Comparison of ENCODE assay signal across 8 mouse cellular contexts in the genomic region with DNA sequence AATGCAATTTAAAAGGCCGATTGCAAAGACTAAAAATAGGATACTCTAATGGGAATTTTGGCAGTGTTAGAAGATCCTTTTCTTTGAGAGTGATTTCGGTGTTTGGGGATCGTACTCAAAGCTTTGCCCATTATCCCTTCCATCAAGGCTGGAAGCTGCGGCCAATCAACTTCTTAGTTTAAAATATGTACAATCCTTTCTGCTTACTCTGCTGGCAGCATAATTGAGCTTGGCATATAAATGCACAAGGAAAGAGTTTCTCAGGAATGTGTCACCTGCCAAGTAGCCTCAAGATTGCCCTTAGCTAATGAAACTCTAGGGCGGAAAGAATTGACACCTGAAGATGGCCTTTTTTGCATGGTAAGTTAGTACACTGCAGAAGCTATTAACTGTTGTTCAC. TPM values are rescaled to one million over a fixed set of nuclear protein-coding genes. Genes with fewer than 3 reads are reported as not detected.
DNase-seq lines count a peak whose midpoint lies in the region; ATAC-seq and TF ChIP-seq lines count a peak whose summit lies in the region.

No protein-coding gene starts in this region.

- ATAC-seq in hindbrain, postnatal 0 days = no peak
- ATAC-seq in midbrain, embryonic 15.5 days (replicated peaks) = no peak

- TF ChIP-seq CTCF in hindbrain, postnatal 0 days (IDR thresholded peaks at IDR 0.05; ENCODE audit: low read depth) = no peak

- no peaks in the 10 kb centered on the region for H3K27me3 ChIP-seq in hindbrain, postnatal 0 days (ENCODE audit: insufficient read depth, low read length)
- H3K27me3 ChIP-seq in midbrain, embryonic 15.5 days (replicated peaks) = no peaks in the 10 kb centered on the region

- peak overlapping the region; percentile 63 for H3K4me2 ChIP-seq in hindbrain, postnatal 0 days (ENCODE audit: low read depth, low read length)
- peak overlapping the region; percentile 58 for H3K4me2 ChIP-seq in midbrain, embryonic 15.5 days

- H3K9me3 ChIP-seq in hindbrain, postnatal 0 days (ENCODE audit: low read length) = no peaks in the 10 kb centered on the region
- no peaks in the 10 kb centered on the region for H3K9me3 ChIP-seq in midbrain, embryonic 15.5 days

- peak overlapping the region; percentile 85 for H3K4me3 ChIP-seq in hindbrain, postnatal 0 days (ENCODE audit: low read length)
- peak overlapping the region; percentile 86 for H3K4me3 ChIP-seq in midbrain, embryonic 15.5 days

- H3K36me3 ChIP-seq in hindbrain, postnatal 0 days (ENCODE audit: insufficient read depth, low read length) = no peaks in the 10 kb centered on the region
- H3K36me3 ChIP-seq in midbrain, embryonic 15.5 days (replicated peaks) = no peaks in the 10 kb centered on the region

- peak; percentile 32 for DNase-seq in kidney, adult 9 months
- DNase-seq in kidney, postnatal 4 days = no peak
- peak; percentile 56 for DNase-seq in brain, adult 2 months (ENCODE audit: low read depth, low spot score)
- peak; percentile 22 for DNase-seq in hindbrain, postnatal 0 days (ENCODE audit: low spot score)
- DNase-seq in layer of hippocampus, adult 9-10 months (ENCODE audit: low spot score) = no peak
- no peak for DNase-seq in gastrocnemius, postnatal 36 days
- no peak for DNase-seq in cerebellum, postnatal 25 days

- peak overlapping the region; percentile 75 for H3K9ac ChIP-seq in hindbrain, postnatal 0 days (replicated peaks; ENCODE audit: low read length)
- H3K9ac ChIP-seq in midbrain, embryonic 15.5 days = peak overlapping the region; percentile 65

- H3K4me1 ChIP-seq in hindbrain, postnatal 0 days (ENCODE audit: insufficient read depth, low read length) = peaks cover 18% of the 10 kb centered on the region
- peaks cover 31% of the 10 kb centered on the region for H3K4me1 ChIP-seq in midbrain, embryonic 15.5 days

- peak overlapping the region; percentile 92; the same call in 1 of the 2 replicates for H3K27ac ChIP-seq in hindbrain, postnatal 0 days
- H3K27ac ChIP-seq in midbrain, embryonic 15.5 days = peak overlapping the region; percentile 95

- 8% methylated on average over 5 of the region's 5 CpGs for WGBS in hindbrain, postnatal 0 days
- 6% methylated on average over 5 of the region's 5 CpGs for WGBS in midbrain, embryonic 15.5 days

- intact Hi-C loops in gastrocnemius, postnatal 36 days (cut with DNase I) = loop anchor here (5.0 kb wide), 2 partner anchors 45 to 75 kb away; no protein-coding TSS in a partner anchor

RNA-seq across cellular contexts. Expression of a gene that starts 1.0 kb away (rescaled TPM):
- total RNA-seq in hindbrain, postnatal 0 days (2014; rRNA removed) = 30.2 and 32.1 TPM in 2 replicates
- 16.2 and 16.3 TPM in 2 replicates for polyA plus RNA-seq in hindbrain, postnatal 0 days (2015; fragmentation: Nextera tagmentation; extraction: Ambion mirVana)
- polyA plus RNA-seq in midbrain, embryonic 15.5 days (2015; fragmentation: Nextera tagmentation; extraction: Ambion mirVana) = 28.8 and 30.2 TPM in 2 replicates
- 10 to 100 TPM; 25.2 to 26.6 TPM for total RNA-seq in gastrocnemius, postnatal 36 days (2021)

RNA-seq across cellular contexts. Expression of a gene that starts 1.1 kb away (rescaled TPM):
- 9.2 and 20.2 TPM in 2 replicates for total RNA-seq in hindbrain, postnatal 0 days (2014; rRNA removed)
- polyA plus RNA-seq in hindbrain, postnatal 0 days (2015; fragmentation: Nextera tagmentation; extraction: Ambion mirVana) = 30.5 and 35.3 TPM in 2 replicates
- 22.7 and 25.8 TPM in 2 replicates for polyA plus RNA-seq in midbrain, embryonic 15.5 days (2015; fragmentation: Nextera tagmentation; extraction: Ambion mirVana)
- 10 to 100 TPM; 30.9 to 37.4 TPM for total RNA-seq in gastrocnemius, postnatal 36 days (2021)

RNA-seq across cellular contexts. Expression of a gene that starts 29.3 kb away (rescaled TPM):
- total RNA-seq in hindbrain, postnatal 0 days (2014; rRNA removed) = 15.4 and 17.9 TPM in 2 replicates
- 23.3 and 26.1 TPM in 2 replicates for polyA plus RNA-seq in hindbrain, postnatal 0 days (2015; fragmentation: Nextera tagmentation; extraction: Ambion mirVana)
- polyA plus RNA-seq in midbrain, embryonic 15.5 days (2015; fragmentation: Nextera tagmentation; extraction: Ambion mirVana) = 23.5 and 24.8 TPM in 2 replicates
- total RNA-seq in gastrocnemius, postnatal 36 days (2021) = 1 to 10 TPM; 3.4 to 4.6 TPM

Comparison
In these comparisons a context has a peak if more than half of its experiments do, and no peak if none do; other contexts are left out.
1. DNase-seq: peak in kidney, adult 9 months (single experiment), brain, adult 2 months (single experiment) and hindbrain, postnatal 0 days (single experiment); none in kidney, postnatal 4 days (0 of 2), layer of hippocampus, adult 9-10 months (single experiment), gastrocnemius, postnatal 36 days (0 of 2) and cerebellum, postnatal 25 days (0 of 2).